Mouse (Mus musculus) intestine, embryonic 14.5 days (tissue): ENCODE results near the gene Ggta1. TPM values are rescaled to one million over a fixed set of nuclear protein-coding genes. Genes with fewer than 3 reads are reported as not detected.

Source experiments
- ATAC-seq: fragments of 200-750 bp; cut with Nextera tagmentation; replicated peaks from 2 replicates; pipeline ENCODE4 v1.8.0; 2017; ENCODE audit warnings: low read depth, moderate number of reproducible peaks, moderate TSS enrichment, moderate library complexity; ENCODE audit not compliant: low FRiP score, low TSS enrichment
- DNase-seq: peaks from one replicate; pipeline ENCODE4 v3.0.0-alpha.2; 2018; ENCODE audit warnings: low spot score
- H3K27ac ChIP-seq: fragments of 300-500 bp; sonication (generic); 2 replicates; pipeline ENCODE4 v1.5.1; 2014; ENCODE audit warnings: low read depth, mild to moderate bottlenecking, control low read depth
- H3K27me3 ChIP-seq: fragments of 300-500 bp; sonication (generic); replicated peaks from 2 replicates; pipeline ENCODE4 v1.6.1; 2014; ENCODE audit warnings: low read length, control low read depth; ENCODE audit not compliant: control insufficient read depth, insufficient read depth
- H3K36me3 ChIP-seq: fragments of 300-500 bp; sonication (generic); 2 replicates; pipeline ENCODE4 v1.6.1; 2014; ENCODE audit warnings: low read length, control low read depth; ENCODE audit not compliant: control insufficient read depth, insufficient read depth
- H3K4me1 ChIP-seq: fragments of 300-500 bp; sonication (generic); replicated peaks from 2 replicates; pipeline ENCODE4 v1.6.1; 2014; ENCODE audit warnings: low read length, control low read depth, mixed read lengths; ENCODE audit not compliant: control insufficient read depth, insufficient read depth
- H3K4me2 ChIP-seq: fragments of 300-500 bp; sonication (generic); 2 replicates; pipeline ENCODE4 v1.6.1; 2014; ENCODE audit warnings: low read length
- H3K4me3 ChIP-seq: fragments of 300-500 bp; sonication (generic); 2 replicates; pipeline ENCODE4 v1.5.1; 2014; ENCODE audit warnings: low read depth, low read length, control low read depth, mixed read lengths
- H3K9ac ChIP-seq: fragments of 300-500 bp; sonication (generic); 2 replicates; pipeline ENCODE4 v1.6.1; 2014; ENCODE audit warnings: mild to moderate bottlenecking, low read length
- H3K9me3 ChIP-seq: fragments of 300-500 bp; sonication (generic); 2 replicates; pipeline ENCODE4 v1.6.1; 2016; ENCODE audit warnings: low read length, control low read depth; ENCODE audit not compliant: control insufficient read depth
- WGBS: fragments of 180-500 bp; shearing (Covaris S2); extraction: QIAGEN DNeasy Blood & Tissue Kit; methylation state at CpG from one replicate; pipeline ENCODE4 v1.1.7; 2014; 5-methylcytosine and 5-hydroxymethylcytosine counted together
- polyA plus RNA-seq: library from polyadenylated mRNA; unstranded; fragments of >200 nt; fragmentation: Nextera tagmentation; extraction: Ambion mirVana; gene quantifications from 2 replicates; pipeline ENCODE4 v1.2.1, GENCODE M21; 2014

The Ggta1 gene
- polyA plus RNA-seq, 1 experiment from 2014 or later, result 20.1 TPM

- no peak overlapping the region for H3K4me2 ChIP-seq
- WGBS, result 86% methylated on average over 9 of the region's 9 CpGs
- ATAC-seq, result no peak
These were observed 20.4 kb upstream of the Ggta1 start for GRCm38 (mm10) chr2:35483402-35483801.

DNA sequence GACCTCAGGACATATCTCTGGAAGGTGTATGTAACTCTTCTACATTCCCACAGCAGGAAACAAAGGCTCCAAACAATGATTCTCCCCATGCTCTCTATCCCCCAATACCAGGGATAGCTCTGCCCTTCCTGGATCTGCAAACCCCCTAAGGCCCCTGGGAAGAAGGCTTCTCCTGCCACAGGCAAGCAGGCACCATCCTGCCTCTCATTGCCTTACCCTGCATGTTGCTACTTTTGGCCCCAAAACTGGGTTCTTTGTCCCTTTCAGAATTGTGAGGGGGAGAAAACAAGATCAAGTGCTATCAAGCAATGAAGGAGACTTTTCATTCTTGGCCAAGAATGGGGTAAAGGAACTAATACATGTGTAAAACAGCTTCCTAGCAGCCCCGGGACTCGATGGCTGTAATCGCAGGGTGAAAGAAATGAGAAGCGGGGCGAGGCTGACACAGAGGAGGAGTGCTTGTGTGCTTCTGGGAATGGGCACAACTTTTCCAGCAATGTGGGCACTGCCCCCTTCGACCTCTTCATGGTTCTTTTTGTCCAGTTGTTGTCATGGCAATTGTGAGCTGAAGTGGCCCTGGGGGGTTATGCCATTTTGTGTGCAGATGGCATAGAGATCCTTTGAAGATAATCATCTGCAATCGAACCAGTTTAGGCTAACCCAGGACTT lies 18.4 kb upstream of the Ggta1 start:
- Histone ChIP-seq H3K36me3 (no peaks in the 10 kb centered on the region), H3K9ac (no peak overlapping the region), H3K27ac (no peak overlapping the region), H3K4me3 (no peak overlapping the region), H3K4me2 (no peak overlapping the region), H3K27me3 (no peaks in the 10 kb centered on the region), H3K9me3 (no peaks in the 10 kb centered on the region), H3K4me1 (peaks cover 5% of the 10 kb centered on the region; the same call in 1 of the 2 replicates)
- ATAC-seq (no peak), DNase-seq (no peak)
- WGBS, result 80% methylated on average over 7 of the region's 7 CpGs

More at GRCm38 (mm10) chr2:35483402-35483801, 20.4 kb upstream of the Ggta1 start:
- no peak for DNase-seq
- Histone ChIP-seq H3K27ac (no peak overlapping the region), H3K9me3 (no peaks in the 10 kb centered on the region), H3K27me3 (no peaks in the 10 kb centered on the region), H3K4me3 (no peak overlapping the region), H3K9ac (no peak overlapping the region), H3K36me3 (no peaks in the 10 kb centered on the region), H3K4me1 (peaks cover 5% of the 10 kb centered on the region; the same call in 1 of the 2 replicates)

DNA sequence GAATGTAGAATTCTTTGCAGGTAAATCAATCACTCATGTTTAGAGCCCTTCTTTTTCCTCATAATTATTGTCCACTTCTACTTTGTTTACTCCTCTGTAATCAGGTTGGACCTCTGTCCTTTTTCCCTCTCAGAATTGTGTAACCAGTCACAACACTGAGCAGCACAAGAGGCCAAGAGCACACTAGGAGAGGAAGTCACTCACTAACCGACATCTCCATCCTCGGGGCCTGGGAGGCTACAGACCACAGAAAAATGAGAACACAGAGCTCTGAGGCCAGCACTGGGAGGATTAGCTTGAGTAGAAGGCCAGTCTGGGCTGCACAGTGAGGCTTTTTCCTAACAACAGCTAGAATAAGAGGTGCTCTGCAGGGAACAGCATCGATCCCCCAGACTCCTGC lies 17.0 kb upstream of the Ggta1 start:
- Histone ChIP-seq H3K27ac (no peak overlapping the region), H3K4me3 (no peak overlapping the region), H3K36me3 (no peaks in the 10 kb centered on the region), H3K4me2 (no peak overlapping the region), H3K4me1 (peaks cover 5% of the 10 kb centered on the region; the same call in 1 of the 2 replicates), H3K27me3 (no peaks in the 10 kb centered on the region), H3K9me3 (no peaks in the 10 kb centered on the region), H3K9ac (no peak overlapping the region)
- WGBS, result 52% methylated on average over 3 of the region's 3 CpGs
- ATAC-seq, result no peak
- no peak for DNase-seq

- H3K27me3 ChIP-seq, result no peaks in the 10 kb centered on the region
- H3K9me3 ChIP-seq, result no peaks in the 10 kb centered on the region
- ATAC-seq (no peak), DNase-seq (no peak)
- no peak overlapping the region for H3K4me2 ChIP-seq
- peaks cover 5% of the 10 kb centered on the region; the same call in 1 of the 2 replicates for H3K4me1 ChIP-seq
- H3K9ac ChIP-seq, result no peak overlapping the region
- no peak overlapping the region for H3K27ac ChIP-seq
- WGBS, result 58% methylated on average over 3 of the region's 3 CpGs
- no peak overlapping the region for H3K4me3 ChIP-seq
- no peaks in the 10 kb centered on the region for H3K36me3 ChIP-seq
These were observed 15.7 kb upstream of the Ggta1 start for GRCm38 (mm10) chr2:35478812-35479122.

DNA sequence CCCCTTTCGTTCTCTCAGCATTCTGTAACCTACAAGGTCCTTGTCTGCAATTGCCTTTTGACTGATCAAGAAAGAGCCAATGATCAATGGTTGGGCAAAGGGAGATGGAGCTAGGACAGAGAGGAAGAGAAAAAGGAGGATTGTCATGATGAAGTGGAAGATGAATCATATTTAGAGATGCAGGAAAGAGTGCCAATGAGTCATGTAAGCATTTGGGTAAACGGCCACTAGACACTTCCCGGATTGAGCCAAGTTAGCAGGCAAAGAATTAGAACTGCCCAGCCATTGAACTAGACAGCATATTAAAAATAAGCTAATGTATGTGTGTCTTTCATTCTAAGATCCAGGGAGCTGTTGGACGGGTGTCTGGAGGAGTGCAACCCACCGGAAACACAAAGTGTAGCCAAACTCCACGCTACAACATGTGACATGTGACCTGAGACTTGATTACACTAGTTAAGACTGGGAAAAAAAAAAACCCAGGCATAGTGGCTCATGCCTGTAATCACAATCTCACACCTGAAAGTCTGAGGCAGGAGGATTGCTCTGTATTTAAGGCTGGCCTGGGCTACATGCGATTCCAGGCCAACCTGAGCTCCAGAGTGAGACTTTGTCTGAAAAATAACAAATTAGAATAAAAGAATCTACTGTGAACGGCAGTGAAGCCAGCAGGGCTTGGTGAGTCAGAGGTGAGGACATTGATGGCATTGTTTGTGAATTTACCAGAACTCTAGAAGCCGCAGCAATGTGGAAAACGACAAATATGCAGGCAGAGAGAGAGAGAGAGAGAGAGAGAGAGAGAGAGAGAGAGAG lies 15.2 kb upstream of the Ggta1 start:
- no peak overlapping the region for H3K9ac ChIP-seq
- H3K4me1 ChIP-seq, result peaks cover 5% of the 10 kb centered on the region; the same call in 1 of the 2 replicates
- H3K27me3 ChIP-seq, result no peaks in the 10 kb centered on the region
- no peak for DNase-seq
- H3K9me3 ChIP-seq, result no peaks in the 10 kb centered on the region
- WGBS, result 74% methylated on average over 10 of the region's 10 CpGs
- H3K27ac ChIP-seq, result no peak overlapping the region
- no peaks in the 10 kb centered on the region for H3K36me3 ChIP-seq
- no peak overlapping the region for H3K4me3 ChIP-seq
- no peak overlapping the region for H3K4me2 ChIP-seq
- no peak for ATAC-seq

GRCm38 (mm10) chr2:35477321-35477720 lies 14.3 kb upstream of the Ggta1 start:
- Histone ChIP-seq H3K4me1 (peaks cover 5% of the 10 kb centered on the region; the same call in 1 of the 2 replicates), H3K4me2 (no peak overlapping the region), H3K27ac (no peak overlapping the region), H3K4me3 (no peak overlapping the region), H3K9ac (no peak overlapping the region), H3K36me3 (no peaks in the 10 kb centered on the region), H3K9me3 (no peaks in the 10 kb centered on the region), H3K27me3 (no peaks in the 10 kb centered on the region)
- ATAC-seq, result no peak
- 90% methylated on average over 6 of the region's 6 CpGs for WGBS
- DNase-seq, result no peak

DNA sequence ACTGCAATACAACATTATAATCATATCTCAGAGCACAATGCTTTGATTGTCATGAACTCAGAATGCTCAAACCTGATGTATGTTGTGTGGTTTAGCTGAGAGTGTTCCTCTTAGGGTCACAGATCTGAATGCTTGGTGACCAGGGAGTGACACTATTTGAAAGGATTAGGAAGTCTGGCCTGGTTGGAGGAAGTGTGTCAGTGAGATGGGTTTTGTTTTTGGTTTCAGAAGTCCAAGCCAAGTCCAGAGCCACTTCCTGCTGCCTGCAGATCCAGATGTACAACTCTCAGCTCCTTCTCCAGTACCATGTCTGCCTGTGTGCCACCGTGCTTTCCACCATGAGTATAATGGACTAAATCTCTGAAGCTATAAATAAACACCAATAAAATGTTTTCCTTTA lies 11.9 kb upstream of the Ggta1 start:
- Histone ChIP-seq H3K4me3 (no peak overlapping the region), H3K9me3 (no peaks in the 10 kb centered on the region), H3K4me1 (no peaks in the 10 kb centered on the region), H3K9ac (no peak overlapping the region), H3K27me3 (no peaks in the 10 kb centered on the region), H3K4me2 (no peak overlapping the region), H3K27ac (no peak overlapping the region), H3K36me3 (no peaks in the 10 kb centered on the region)
- WGBS, result 89% methylated on average over 1 of the region's 1 CpGs
- DNase-seq (no peak), ATAC-seq (no peak)

- no peaks in the 10 kb centered on the region for H3K27me3 ChIP-seq
- no peak for DNase-seq
- 67% methylated on average over 3 of the region's 3 CpGs for WGBS
These were observed 6.2 kb upstream of the Ggta1 start for GRCm38 (mm10) chr2:35469266-35469665.

More at GRCm38 (mm10) chr2:35469266-35469665, 6.2 kb upstream of the Ggta1 start:
- Histone ChIP-seq H3K27ac (no peak overlapping the region), H3K4me1 (no peaks in the 10 kb centered on the region), H3K4me3 (no peak overlapping the region), H3K36me3 (no peaks in the 10 kb centered on the region), H3K9me3 (no peaks in the 10 kb centered on the region), H3K4me2 (no peak overlapping the region), H3K9ac (no peak overlapping the region)
- no peak for ATAC-seq
